Mouse (Mus musculus) liver, embryonic 16.5 days (tissue): Measurements from ENCODE around the gene Atp5e. TPM values are rescaled to one million over a fixed set of nuclear protein-coding genes. Genes with fewer than 3 reads are reported as not detected.

Source experiments
- ATAC-seq: fragments of 200-750 bp; cut with Nextera tagmentation; 2 replicates; pipeline ENCODE4 v1.8.0; 2017; ENCODE audit warnings: low read depth, mild to moderate bottlenecking, moderate number of reproducible peaks, moderate library complexity
- H3K27ac ChIP-seq: fragments of 300-500 bp; sonication (generic); 2 replicates; pipeline ENCODE4 v1.5.1; 2014; ENCODE audit warnings: mild to moderate bottlenecking, low read length
- H3K27me3 ChIP-seq: fragments of 300-500 bp; sonication (generic); 2 replicates; pipeline ENCODE4 v1.6.1; 2014; ENCODE audit warnings: low read depth, low read length, mixed read lengths; ENCODE audit not compliant: control insufficient read depth, insufficient read depth
- H3K36me3 ChIP-seq: fragments of 300-500 bp; sonication (generic); 2 replicates; pipeline ENCODE4 v1.6.1; 2014; ENCODE audit warnings: mild to moderate bottlenecking; ENCODE audit not compliant: control insufficient read depth, insufficient read depth
- H3K4me1 ChIP-seq: fragments of 300-500 bp; sonication (generic); 2 replicates; pipeline ENCODE4 v1.6.1; 2014; ENCODE audit warnings: low read depth, low read length, mixed read lengths; ENCODE audit not compliant: control insufficient read depth
- H3K4me2 ChIP-seq: fragments of 300-500 bp; sonication (generic); 2 replicates; pipeline ENCODE4 v1.6.1; 2014; ENCODE audit warnings: low read depth, low read length, mixed read lengths
- H3K4me3 ChIP-seq: fragments of 300-500 bp; sonication (generic); 2 replicates; pipeline ENCODE4 v1.5.1; 2014; ENCODE audit warnings: low read depth, mild to moderate bottlenecking, low read length
- H3K9ac ChIP-seq: fragments of 300-500 bp; sonication (generic); 2 replicates; pipeline ENCODE4 v1.6.1; 2014; ENCODE audit warnings: low read depth, low read length
- H3K9me3 ChIP-seq: fragments of 300-500 bp; sonication (generic); replicated peaks from 2 replicates; pipeline ENCODE4 v1.6.1; 2016; ENCODE audit warnings: low read length; ENCODE audit not compliant: control insufficient read depth
- WGBS: fragments of 180-500 bp; shearing (Covaris S2); extraction: QIAGEN DNeasy Blood & Tissue Kit; methylation state at CpG from one replicate; pipeline ENCODE4 v1.1.7; 2014; ENCODE audit not compliant: insufficient replicate concordance; 5-methylcytosine and 5-hydroxymethylcytosine counted together
- polyA plus RNA-seq: library from polyadenylated mRNA; unstranded; fragments of >200 nt; fragmentation: Nextera tagmentation; extraction: Ambion mirVana; gene quantifications from 2 replicates; pipeline ENCODE4 v1.2.1, GENCODE M21; 2015

Atp5e gene
- polyA plus RNA-seq, 1 experiment from 2014 or later, result 366 TPM

DNA sequence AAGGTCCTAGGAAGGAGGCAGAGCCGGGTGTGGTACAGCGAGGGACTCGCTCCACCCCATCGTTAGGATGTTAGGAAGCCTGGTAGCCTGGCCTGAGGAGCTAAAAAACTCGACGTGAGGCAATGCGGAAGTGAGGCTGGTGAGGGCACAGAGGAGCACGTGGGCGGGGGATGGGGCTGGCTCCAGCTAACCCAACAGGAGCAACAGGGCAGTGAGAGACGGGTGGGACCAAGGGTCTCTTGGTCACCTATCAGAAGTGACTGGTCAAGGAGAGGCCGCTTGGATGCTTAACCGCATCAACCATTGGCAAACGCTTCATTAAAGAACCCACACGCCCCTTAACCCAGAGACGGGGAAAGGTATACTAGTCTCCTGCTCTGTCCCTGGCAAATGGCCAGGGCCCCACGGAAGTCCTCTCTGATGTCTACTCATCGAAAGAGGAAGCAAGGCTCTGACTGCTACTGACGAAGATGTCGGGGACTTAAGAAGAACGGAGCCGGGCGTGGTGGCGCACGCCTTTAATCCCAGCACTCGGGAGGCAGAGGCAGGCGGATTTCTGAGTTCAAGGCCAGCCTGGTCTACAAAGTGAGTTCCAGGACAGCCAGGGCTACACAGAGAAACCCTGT lies 27.7 kb downstream of the Atp5e start:
- ATAC-seq, result no peak
- Histone ChIP-seq H3K9me3 (no peaks in the 10 kb centered on the region), H3K27ac (no peak overlapping the region), H3K4me2 (no peak overlapping the region), H3K4me3 (no peak overlapping the region), H3K4me1 (peaks cover 33% of the 10 kb centered on the region), H3K9ac (no peak overlapping the region), H3K27me3 (no peaks in the 10 kb centered on the region), H3K36me3 (peaks cover 5% of the 10 kb centered on the region)
- WGBS, result 68% methylated on average over 26 of the region's 26 CpGs

DNA sequence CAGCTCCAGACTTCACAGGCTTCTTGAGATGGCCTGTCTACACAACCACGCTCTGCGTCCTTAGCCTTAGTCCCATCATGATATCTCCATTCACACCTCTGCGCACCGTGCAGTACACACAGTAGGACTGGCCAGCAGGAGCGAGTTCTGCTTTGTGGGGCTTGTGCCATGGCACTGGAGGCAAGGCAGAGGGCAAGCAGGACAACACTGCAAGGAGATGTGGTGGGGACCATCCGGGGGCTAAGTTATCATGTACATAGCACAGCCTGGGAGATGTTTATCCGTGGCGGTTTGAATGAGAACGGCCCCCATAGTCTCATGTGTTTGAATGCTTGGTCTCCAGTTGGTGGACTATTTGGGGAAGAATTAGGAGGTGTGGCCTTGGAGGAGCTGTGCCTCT lies 29.0 kb downstream of the Atp5e start:
- H3K36me3 ChIP-seq, result peaks cover 5% of the 10 kb centered on the region
- no peak overlapping the region for H3K27ac ChIP-seq
- peaks cover 33% of the 10 kb centered on the region for H3K4me1 ChIP-seq
- no peak for ATAC-seq
- WGBS, result 85% methylated on average over 9 of the region's 9 CpGs
- H3K27me3 ChIP-seq, result no peaks in the 10 kb centered on the region
- H3K9me3 ChIP-seq, result no peaks in the 10 kb centered on the region
- no peak overlapping the region for H3K4me3 ChIP-seq
- no peak overlapping the region for H3K4me2 ChIP-seq
- no peak overlapping the region for H3K9ac ChIP-seq

GRCm38 (mm10) chr2:174428996-174429591 lies 34.8 kb downstream of the Atp5e start:
- Histone ChIP-seq H3K4me1 (no peaks in the 10 kb centered on the region), H3K27me3 (no peaks in the 10 kb centered on the region), H3K27ac (no peak overlapping the region), H3K9me3 (no peaks in the 10 kb centered on the region), H3K4me3 (no peak overlapping the region), H3K9ac (no peak overlapping the region), H3K36me3 (peaks cover 57% of the 10 kb centered on the region), H3K4me2 (no peak overlapping the region)
- no peak for ATAC-seq
- WGBS, result 82% methylated on average over 10 of the region's 10 CpGs

- H3K9ac ChIP-seq, result no peak overlapping the region
- no peaks in the 10 kb centered on the region for H3K9me3 ChIP-seq
- no peaks in the 10 kb centered on the region for H3K4me1 ChIP-seq
- no peak overlapping the region for H3K4me3 ChIP-seq
- no peaks in the 10 kb centered on the region for H3K27me3 ChIP-seq
- ATAC-seq, result no peak
- no peak overlapping the region for H3K27ac ChIP-seq
- peaks cover 58% of the 10 kb centered on the region for H3K36me3 ChIP-seq
- WGBS, result 83% methylated on average over 18 of the region's 18 CpGs
- H3K4me2 ChIP-seq, result no peak overlapping the region
Measured at GRCm38 (mm10) chr2:174428076-174428835, 35.6 kb downstream of the Atp5e start.

DNA sequence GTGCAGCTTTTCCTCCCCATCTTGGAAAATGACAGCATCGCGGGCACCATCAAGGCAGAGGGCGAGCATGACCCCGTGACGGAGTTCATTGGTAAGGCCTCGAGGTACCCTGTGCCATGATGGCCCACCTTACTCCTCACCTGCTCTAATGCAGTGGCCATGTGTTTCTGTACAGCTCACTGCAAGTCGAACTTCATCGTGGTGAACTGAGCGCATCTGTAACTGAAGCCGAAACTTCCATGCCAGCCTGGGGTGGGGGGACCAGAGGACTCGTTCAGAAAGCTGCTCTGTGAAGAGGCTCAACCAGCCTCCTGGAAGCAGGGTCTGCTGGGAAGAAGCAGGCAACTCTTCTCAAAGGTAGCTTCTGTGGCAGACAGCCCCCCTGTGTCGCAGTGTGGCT lies 37.0 kb downstream of the Atp5e start:
- WGBS, result 88% methylated on average over 12 of the region's 12 CpGs
- ATAC-seq, result no peak
- peaks cover 66% of the 10 kb centered on the region for H3K36me3 ChIP-seq
- no peak overlapping the region for H3K9ac ChIP-seq
- H3K27me3 ChIP-seq, result no peaks in the 10 kb centered on the region
- H3K4me3 ChIP-seq, result no peak overlapping the region
- no peak overlapping the region for H3K4me2 ChIP-seq
- no peaks in the 10 kb centered on the region for H3K9me3 ChIP-seq
- H3K27ac ChIP-seq, result no peak overlapping the region
- H3K4me1 ChIP-seq, result no peaks in the 10 kb centered on the region

DNA sequence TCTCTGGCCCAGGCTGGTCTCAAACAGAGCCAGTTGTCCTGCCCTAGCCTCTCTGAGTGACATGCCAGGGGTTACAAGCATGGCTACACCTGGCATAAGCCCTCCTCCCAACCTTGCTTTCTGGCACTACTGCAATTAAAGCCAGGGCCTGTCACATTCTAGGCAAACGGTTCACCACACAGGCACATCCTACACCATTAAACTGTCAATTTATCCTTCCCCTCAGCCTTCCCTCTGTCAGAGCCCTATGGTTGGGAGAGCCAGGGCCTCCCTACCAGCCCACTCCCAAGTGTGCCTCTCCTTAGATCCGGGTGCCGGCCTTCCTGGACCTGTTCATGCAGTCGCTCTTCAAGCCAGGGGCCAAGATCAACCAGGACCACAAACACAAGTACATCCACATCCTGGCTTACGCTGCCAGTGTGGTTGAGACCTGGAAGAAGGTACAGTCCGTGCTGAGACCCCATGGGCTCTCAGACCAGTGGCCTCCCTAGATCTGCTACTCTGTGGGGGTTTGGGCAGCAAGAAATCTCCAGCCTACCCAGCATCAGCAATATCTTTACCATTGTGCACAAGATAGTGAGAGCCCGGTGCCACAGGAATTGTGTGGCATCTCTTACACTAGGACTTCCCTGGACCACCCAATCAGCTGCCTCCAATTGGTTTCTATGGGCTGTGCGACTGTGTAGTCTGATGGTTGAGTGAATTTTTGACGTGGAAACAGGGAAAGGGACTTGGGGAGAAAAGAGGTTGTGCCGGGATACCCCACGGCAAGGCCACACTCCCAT lies 39.4 kb downstream of the Atp5e start:
- ATAC-seq, result no peak
- peaks cover 80% of the 10 kb centered on the region for H3K36me3 ChIP-seq
- H3K27me3 ChIP-seq, result no peaks in the 10 kb centered on the region
- 88% methylated on average over 11 of the region's 11 CpGs for WGBS
- H3K4me2 ChIP-seq, result no peak overlapping the region
- no peaks in the 10 kb centered on the region for H3K9me3 ChIP-seq
- H3K9ac ChIP-seq, result no peak overlapping the region
- H3K27ac ChIP-seq, result no peak overlapping the region
- H3K4me3 ChIP-seq, result no peak overlapping the region
- no peaks in the 10 kb centered on the region for H3K4me1 ChIP-seq

DNA sequence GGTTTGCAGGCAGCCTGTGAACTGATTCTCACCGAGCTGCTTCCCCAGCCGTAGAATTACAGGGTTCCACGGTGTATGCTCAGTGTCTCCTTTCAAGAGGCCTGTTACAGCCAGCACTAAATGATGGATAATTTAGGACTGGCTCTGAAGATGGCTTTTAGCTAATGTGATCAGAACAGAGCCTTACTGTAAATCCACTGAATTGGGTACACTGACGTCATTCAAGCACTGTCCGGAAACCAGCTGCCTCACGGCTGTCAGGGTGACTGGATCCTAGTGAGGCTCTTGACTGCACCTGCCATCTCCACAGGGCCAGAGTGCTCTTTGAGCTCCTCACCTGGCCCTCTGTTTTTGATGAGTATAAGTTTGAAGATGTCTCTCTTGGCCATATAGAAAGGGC lies 42.8 kb downstream of the Atp5e start:
- ATAC-seq, result no peak
- Histone ChIP-seq H3K4me2 (no peak overlapping the region), H3K9ac (no peak overlapping the region), H3K36me3 (peaks cover 47% of the 10 kb centered on the region), H3K9me3 (no peaks in the 10 kb centered on the region), H3K27me3 (no peaks in the 10 kb centered on the region), H3K4me1 (peaks cover 12% of the 10 kb centered on the region), H3K4me3 (no peak overlapping the region), H3K27ac (no peak overlapping the region)
- 91% methylated on average over 6 of the region's 6 CpGs for WGBS

DNA sequence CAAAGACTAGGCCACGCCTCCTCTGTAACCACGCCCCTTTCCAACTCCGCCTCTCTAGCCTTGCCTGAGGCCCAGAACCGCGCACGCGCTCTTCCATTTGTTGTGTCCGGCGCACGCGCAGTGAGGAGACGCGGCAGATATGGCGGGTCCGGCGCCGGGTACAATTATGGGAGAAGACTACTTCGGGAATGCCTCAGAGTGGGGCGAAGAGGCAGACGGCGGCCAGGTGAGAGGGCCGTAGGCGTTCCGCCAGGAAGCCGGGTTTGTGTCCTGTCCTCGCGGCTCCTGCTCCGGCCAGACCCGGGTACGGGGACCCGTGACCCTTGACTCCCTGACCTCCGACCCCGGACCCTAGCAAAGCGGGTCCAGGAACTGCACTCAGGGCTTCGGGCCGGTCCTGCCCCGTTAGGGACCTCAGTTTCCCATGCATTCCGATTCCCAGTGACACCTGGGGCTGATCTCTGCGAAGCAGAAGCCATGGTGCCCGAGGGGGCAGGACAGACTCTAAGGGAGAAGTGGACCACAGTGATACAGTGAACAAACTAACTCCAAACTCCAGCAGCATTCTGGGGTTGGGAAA lies 48.1 kb downstream of the Atp5e start, which contains the start of gene Nelfcd:
TSS of gene Nelfcd (plus strand) at position 74 of the 580 bp plus-strand sequence.
- Histone ChIP-seq H3K9ac (peak within 1 kb of the TSS; percentile 97), H3K27ac (peak within 1 kb of the TSS; percentile 62), H3K4me1 (peaks cover 18% of the 10 kb centered on the region), H3K4me2 (peak within 1 kb of the TSS; percentile 83), H3K36me3 (peaks cover 6% of the 10 kb centered on the region), H3K4me3 (peak within 1 kb of the TSS; percentile 96), H3K9me3 (no peaks in the 10 kb centered on the region), H3K27me3 (no peaks in the 10 kb centered on the region)
- ATAC-seq, result peak; percentile 96
- under 1% methylated on average over 40 of the region's 40 CpGs for WGBS
